Mouse (Mus musculus) lung, embryonic 14.5 days (tissue): ENCODE data around the gene Rcan1. TPM values are rescaled to one million over a fixed set of nuclear protein-coding genes. Genes with fewer than 3 reads are reported as not detected.

Source experiments
- ATAC-seq: fragments of 200-750 bp; cut with Nextera tagmentation; 2 replicates; pipeline ENCODE4 v1.8.0; 2017; ENCODE audit warnings: mild to moderate bottlenecking, moderate TSS enrichment, moderate library complexity; ENCODE audit not compliant: insufficient read depth
- DNase-seq: peaks from one replicate; pipeline ENCODE4 v3.0.0-alpha.2; 2015
- H3K27ac ChIP-seq: fragments of 300-500 bp; sonication (generic); 2 replicates; pipeline ENCODE4 v1.5.1; 2014; ENCODE audit warnings: low read depth, mild to moderate bottlenecking, moderate library complexity
- H3K27me3 ChIP-seq: fragments of 300-500 bp; sonication (generic); 2 replicates; pipeline ENCODE4 v1.6.1; 2014; ENCODE audit warnings: low read length, control low read depth; ENCODE audit not compliant: insufficient read depth
- H3K36me3 ChIP-seq: fragments of 300-500 bp; sonication (generic); 2 replicates; pipeline ENCODE4 v1.6.1; 2014; ENCODE audit warnings: control low read depth; ENCODE audit not compliant: insufficient read depth
- H3K4me1 ChIP-seq: fragments of 300-500 bp; sonication (generic); 2 replicates; pipeline ENCODE4 v1.6.1; 2014; ENCODE audit warnings: antibody characterized with exemption, control low read depth; ENCODE audit not compliant: insufficient read depth
- H3K4me2 ChIP-seq: fragments of 300-500 bp; sonication (generic); 2 replicates; pipeline ENCODE4 v1.6.1; 2014; ENCODE audit warnings: mild to moderate bottlenecking
- H3K4me3 ChIP-seq: fragments of 300-500 bp; sonication (generic); 2 replicates; pipeline ENCODE4 v1.5.1; 2014; ENCODE audit warnings: low read depth, low read length
- H3K9ac ChIP-seq: fragments of 300-500 bp; sonication (generic); 2 replicates; pipeline ENCODE4 v1.6.1; 2014
- H3K9me3 ChIP-seq: fragments of 300-500 bp; sonication (generic); 2 replicates; pipeline ENCODE4 v1.6.1; 2016; ENCODE audit warnings: low read depth, low read length, control low read depth
- CTCF ChIP-seq: IDR thresholded peaks from 2 replicates; pipeline ENCODE4 v1.5.1; 2016; ENCODE audit warnings: antibody characterized with exemption, low read depth
- WGBS: fragments of 180-500 bp; shearing (Covaris S2); extraction: QIAGEN DNeasy Blood & Tissue Kit; methylation state at CpG from one replicate; pipeline ENCODE4 v1.1.7; 2014; 5-methylcytosine and 5-hydroxymethylcytosine counted together
- polyA plus RNA-seq: library from polyadenylated mRNA; unstranded; fragments of >200 nt; fragmentation: Nextera tagmentation; extraction: Ambion mirVana; gene quantifications from 2 replicates; pipeline ENCODE4 v1.2.1, GENCODE M21; 2014

Rcan1 gene
- polyA plus RNA-seq, 1 experiment from 2014 or later = 47.8 TPM

GRCm38 (mm10) chr16:92497851-92498588, 27.4 kb upstream of the Rcan1 start:
- H3K27me3 ChIP-seq = peaks cover 33% of the 10 kb centered on the region
- DNase-seq = peak; percentile 83

GRCm38 (mm10) chr16:92489356-92489755, 18.7 kb upstream of the Rcan1 start:
- Histone ChIP-seq H3K4me2 (no peak overlapping the region), H3K36me3 (no peaks in the 10 kb centered on the region), H3K4me3 (no peak overlapping the region), H3K9me3 (no peaks in the 10 kb centered on the region), H3K9ac (no peak overlapping the region), H3K4me1 (no peaks in the 10 kb centered on the region), H3K27me3 (no peaks in the 10 kb centered on the region), H3K27ac (no peak overlapping the region)
- WGBS = 49% methylated on average over 9 of the region's 9 CpGs
- ATAC-seq = no peak
- no peak for DNase-seq
- TF ChIP-seq CTCF = no peak

More at GRCm38 (mm10) chr16:92497851-92498588, 27.4 kb upstream of the Rcan1 start:
- Histone ChIP-seq H3K4me2 (peak overlapping the region; percentile 91), H3K9ac (peak overlapping the region; percentile 61), H3K4me1 (peaks cover 11% of the 10 kb centered on the region), H3K27ac (peak overlapping the region; percentile 43; the same call in 1 of the 2 replicates), H3K9me3 (no peaks in the 10 kb centered on the region), H3K4me3 (peak overlapping the region; percentile 54), H3K36me3 (no peaks in the 10 kb centered on the region)
- TF ChIP-seq CTCF = no peak
- WGBS = 7% methylated on average over 26 of the region's 26 CpGs
- ATAC-seq = peak; percentile 67; the same call in 1 of the 2 replicates

GRCm38 (mm10) chr16:92488456-92488855, 17.8 kb upstream of the Rcan1 start:
- Histone ChIP-seq H3K36me3 (no peaks in the 10 kb centered on the region), H3K4me2 (no peak overlapping the region), H3K9me3 (no peaks in the 10 kb centered on the region), H3K4me3 (no peak overlapping the region), H3K27ac (no peak overlapping the region), H3K27me3 (no peaks in the 10 kb centered on the region), H3K4me1 (no peaks in the 10 kb centered on the region), H3K9ac (no peak overlapping the region)
- 81% methylated on average over 5 of the region's 5 CpGs for WGBS
- DNase-seq (no peak), ATAC-seq (no peak)
- TF ChIP-seq CTCF = no peak

GRCm38 (mm10) chr16:92487489-92487888, 16.8 kb upstream of the Rcan1 start:
- DNase-seq = peak; percentile 82
- Histone ChIP-seq H3K4me3 (no peak overlapping the region), H3K9me3 (no peaks in the 10 kb centered on the region), H3K4me1 (no peaks in the 10 kb centered on the region), H3K36me3 (no peaks in the 10 kb centered on the region), H3K4me2 (no peak overlapping the region), H3K27ac (no peak overlapping the region), H3K9ac (no peak overlapping the region), H3K27me3 (no peaks in the 10 kb centered on the region)
- ATAC-seq = no peak
- TF ChIP-seq CTCF = peak; percentile 67
- 57% methylated on average over 4 of the region's 4 CpGs for WGBS

- TF ChIP-seq CTCF = no peak
- no peak for DNase-seq
- Histone ChIP-seq H3K27me3 (no peaks in the 10 kb centered on the region), H3K4me3 (no peak overlapping the region), H3K9me3 (no peaks in the 10 kb centered on the region), H3K9ac (no peak overlapping the region), H3K36me3 (no peaks in the 10 kb centered on the region), H3K4me2 (no peak overlapping the region), H3K27ac (no peak overlapping the region), H3K4me1 (no peaks in the 10 kb centered on the region)
- 76% methylated on average over 6 of the region's 6 CpGs for WGBS
- no peak for ATAC-seq
These were observed 16.4 kb upstream of the Rcan1 start for GRCm38 (mm10) chr16:92487086-92487485.

GRCm38 (mm10) chr16:92485436-92485835, 14.8 kb upstream of the Rcan1 start, which contains the start of gene Clic6:
Gene Clic6, plus strand, starts transcription at chr16:92485736.
- H3K36me3 ChIP-seq = no peaks in the 10 kb centered on the region
- no peak within 1 kb of the TSS for H3K4me3 ChIP-seq
- 83% methylated on average over 5 of the region's 5 CpGs for WGBS
- no peak for TF ChIP-seq CTCF
- ATAC-seq (no peak), DNase-seq (no peak)
- no peaks in the 10 kb centered on the region for H3K27me3 ChIP-seq
- H3K4me2 ChIP-seq = no peak within 1 kb of the TSS
- H3K9me3 ChIP-seq = no peaks in the 10 kb centered on the region
- H3K9ac ChIP-seq = no peak within 1 kb of the TSS
- H3K4me1 ChIP-seq = no peaks in the 10 kb centered on the region
- H3K27ac ChIP-seq = no peak within 1 kb of the TSS

- Histone ChIP-seq H3K4me2 (peak overlapping the region; percentile 40), H3K4me1 (no peaks in the 10 kb centered on the region), H3K4me3 (no peak overlapping the region), H3K36me3 (no peaks in the 10 kb centered on the region), H3K27me3 (peaks cover 11% of the 10 kb centered on the region; the same call in 1 of the 2 replicates), H3K9ac (no peak overlapping the region), H3K27ac (no peak overlapping the region), H3K9me3 (no peaks in the 10 kb centered on the region)
- 11% methylated on average over 21 of the region's 23 CpGs for WGBS
- DNase-seq = peak; percentile 93
- ATAC-seq = no peak
- peak; percentile 83 for TF ChIP-seq CTCF
These were observed 8.0 kb upstream of the Rcan1 start for GRCm38 (mm10) chr16:92478561-92479150.
